ENCODE assay signal across 10 mouse cellular contexts in genomic region chr6:17110564-17111100, GRCm38 (mm10). TPM values are rescaled to one million over a fixed set of nuclear protein-coding genes. Genes with fewer than 3 reads are reported as not detected.
DNase-seq lines count a peak whose midpoint lies in the region; TF ChIP-seq lines count a peak whose summit lies in the region.
"Had no signal": no experiment of that assay in that cellular context is flagged by ENCODE, and none has a peak within 500 bp of the region (broad histone marks: within the 10 kb centered on the region; RNA-seq: fewer than 3 reads in every experiment).

No protein-coding gene starts in this region.

- TF ChIP-seq CTCF in cortical plate, adult 2 months (IDR thresholded peaks at IDR 0.05; ENCODE audit: extremely low read depth, insufficient read depth, low read length), result peak; percentile 37
- no peak for TF ChIP-seq CTCF in cerebellum, adult 2 months (IDR thresholded peaks at IDR 0.05; ENCODE audit: borderline replicate concordance, insufficient read depth, low read depth, low read length)

- H3K27ac ChIP-seq in cortical plate, adult 2 months (ENCODE audit: insufficient read depth, low read length), result no peak overlapping the region
- no peak overlapping the region for H3K27ac ChIP-seq in cerebellum, adult 2 months (ENCODE audit: insufficient read depth, low read length)
- H3K27ac ChIP-seq: hindbrain, embryonic 14.5 days; midbrain, embryonic 13.5 days had no signal

- H3K27me3 ChIP-seq in cerebellum, adult 2 months (ENCODE audit: control insufficient read depth, insufficient read depth, low read length), result no peaks in the 10 kb centered on the region
- H3K27me3 ChIP-seq: midbrain, embryonic 13.5 days had no signal

- no peak for TF ChIP-seq POLR2A in cortical plate, adult 2 months (IDR thresholded peaks at IDR 0.05; ENCODE audit: extremely low read depth, insufficient read depth, low read length)
- no peak for TF ChIP-seq POLR2A in cerebellum, adult 2 months (IDR thresholded peaks at IDR 0.05; ENCODE audit: borderline replicate concordance, insufficient read depth, low read length)

- peaks cover 4% of the 10 kb centered on the region; the same call in 1 of the 2 replicates for H3K4me1 ChIP-seq in cortical plate, adult 2 months (ENCODE audit: control insufficient read depth, insufficient read depth, low read length)
- no peaks in the 10 kb centered on the region for H3K4me1 ChIP-seq in cerebellum, adult 2 months (ENCODE audit: control insufficient read depth, insufficient read depth, low read length)
- H3K4me1 ChIP-seq: midbrain, embryonic 13.5 days had no signal

- H3K4me3 ChIP-seq in cortical plate, adult 2 months (ENCODE audit: insufficient read depth, low read length), result no peak overlapping the region
- no peak overlapping the region for H3K4me3 ChIP-seq in cerebellum, adult 2 months (replicated peaks; ENCODE audit: insufficient read depth, low read depth, low read length)
- H3K4me3 ChIP-seq: midbrain, embryonic 13.5 days had no signal

- intact Hi-C loops in heart, postnatal 25 days (cut with DNase I), result loop anchor here (1.0 to 5.0 kb wide), 4 partner anchors 57 to 249 kb away; partner anchors contain the start of gene Cav1

- DNase-seq in heart, adult 11 months, result peak; percentile 94
- DNase-seq in heart, postnatal 25 days (ENCODE audit: low spot score), result no peak
- peak; percentile 21 for DNase-seq in 416B (ENCODE audit: low read depth)
- peak; percentile 40 for DNase-seq in kidney, postnatal 14 days
- no peak for DNase-seq in right cerebral cortex, postnatal 36 days (ENCODE audit: low spot score in 2 of 2)
- no peak for DNase-seq in testis, postnatal 14 days (ENCODE audit: low spot score)
- no peak for DNase-seq in cerebellum, adult 2 months

- 59% methylated on average over 6 of the region's 6 CpGs for WGBS in cerebellum, adult 2 months

RNA-seq across cellular contexts. Expression of gene Tes, which starts 45.7 kb away (rescaled TPM):
- 1 to 10 TPM; 3.0 to 3.5 TPM for total RNA-seq in heart, postnatal 25 days (2021)
- polyA plus RNA-seq in cortical plate, adult 2 months (2012; rRNA removed), result 1.8 and 1.9 TPM in 2 replicates
- 2.0 and 2.1 TPM in 2 replicates for polyA plus RNA-seq in cerebellum, adult 2 months (2012; rRNA removed)

Comparison
In these comparisons a context has a peak if more than half of its experiments do, and no peak if none do; other contexts are left out.
1. DNase-seq: peak in heart, adult 11 months (single experiment), 416B (single experiment) and kidney, postnatal 14 days (single experiment); none in heart, postnatal 25 days (single experiment), right cerebral cortex, postnatal 36 days (0 of 2), testis, postnatal 14 days (single experiment) and cerebellum, adult 2 months (0 of 2).